Mouse (Mus musculus) cerebellum, postnatal 4 days (tissue): ENCODE measurements around the gene Rtp3.

Source experiments
- DNase-seq, 2 experiments: peaks; one replicate each; pipeline ENCODE4 v3.0.0; 2022; ENCODE audit warnings: low spot score in 2 of 2, mixed read lengths in 1 of 2

Gene Rtp3

GRCm38 (mm10) chr9:110945343-110945742 is 45.0 kb downstream of the Rtp3 start:
- DNase-seq = no peak

- DNase-seq = no peak
Observed at GRCm38 (mm10) chr9:110944265-110944664, 46.1 kb downstream of the Rtp3 start.

DNA sequence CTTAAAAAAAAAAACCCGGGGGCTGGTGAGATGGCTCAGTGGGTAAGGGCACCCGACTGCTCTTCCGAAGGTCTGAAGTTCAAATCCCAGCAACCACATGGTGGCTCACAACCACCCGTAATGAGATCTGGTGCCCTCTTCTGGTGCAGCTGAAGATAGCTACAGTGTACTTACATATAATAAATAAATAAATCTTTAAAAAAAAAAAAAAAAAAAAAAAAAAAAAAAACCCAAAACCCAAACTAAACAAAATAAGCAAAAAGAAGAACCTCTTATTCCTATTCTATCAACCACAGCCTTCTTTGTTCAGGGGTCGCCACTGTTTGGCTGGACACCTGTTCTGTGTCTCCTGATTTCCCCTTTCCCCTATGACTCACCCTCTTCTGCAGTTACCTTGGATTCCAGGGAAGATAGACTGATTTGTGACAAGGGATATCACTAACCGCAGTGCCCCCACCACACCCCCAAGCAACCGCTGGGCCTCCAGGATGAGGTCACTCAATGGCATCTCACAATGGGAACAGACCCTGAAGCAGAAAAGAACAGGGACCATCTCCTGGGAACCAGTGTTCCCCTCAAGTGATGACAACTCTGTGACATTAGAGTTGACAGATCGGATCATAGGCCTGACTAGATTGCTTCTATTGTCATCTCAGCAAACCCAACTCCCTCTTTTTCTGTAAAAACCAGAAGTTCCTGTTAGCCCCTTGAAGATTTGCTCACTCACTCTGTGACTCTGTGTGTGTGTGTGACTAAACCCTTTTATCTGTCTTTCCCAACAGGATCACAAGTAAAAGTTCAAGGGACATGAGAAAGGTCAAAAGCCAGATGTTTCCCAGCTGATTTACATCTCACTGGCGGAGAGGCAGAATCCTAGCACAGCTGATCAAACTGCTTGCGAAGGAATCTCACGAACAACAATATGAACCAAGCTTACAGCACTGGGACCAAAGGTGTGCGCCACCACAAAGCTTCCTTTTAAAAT is 52.6 kb downstream of the Rtp3 start:
- DNase-seq = no peak

DNA sequence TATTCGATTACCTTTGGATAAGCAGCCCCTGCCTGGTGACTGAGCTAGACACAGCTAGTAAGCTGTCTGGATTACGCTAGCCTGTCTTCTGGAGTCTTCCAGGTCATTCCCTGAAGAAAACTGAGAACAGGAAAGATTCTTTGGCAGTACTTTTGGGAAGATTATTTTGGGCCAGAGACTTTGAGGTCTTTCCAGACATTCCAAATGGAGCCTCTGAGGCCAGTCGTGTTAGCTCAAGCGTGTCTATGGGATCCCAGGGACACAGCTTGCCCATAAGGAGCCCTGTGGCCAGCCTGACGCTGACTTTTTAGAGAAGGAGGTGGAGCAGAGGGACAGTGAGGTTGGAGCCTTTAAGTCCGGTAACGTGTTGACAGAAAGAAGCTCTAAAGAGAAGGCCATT is 54.4 kb downstream of the Rtp3 start:
- DNase-seq = no peak
